Mouse (Mus musculus): ENCODE results near the gene Tmem273.

Tmem273 gene

GRCm38 (mm10) chr14:32814961-32815360 is 29.2 kb downstream of the Tmem273 start:
- DNase-seq: no peak

- DNase-seq: no peak
Observed at GRCm38 (mm10) chr14:32816533-32816932, 30.8 kb downstream of the Tmem273 start.

- DNase-seq: no peak
Observed at GRCm38 (mm10) chr14:32817258-32817657, 31.5 kb downstream of the Tmem273 start.

GRCm38 (mm10) chr14:32819297-32819696 is 33.5 kb downstream of the Tmem273 start:
- no peak for DNase-seq

GRCm38 (mm10) chr14:32822812-32823211 is 37.0 kb downstream of the Tmem273 start:
- DNase-seq: no peak

- DNase-seq: no peak
Observed at GRCm38 (mm10) chr14:32823861-32824260, 38.1 kb downstream of the Tmem273 start.

GRCm38 (mm10) chr14:32824267-32825150 is 38.7 kb downstream of the Tmem273 start:
- no peak for DNase-seq

GRCm38 (mm10) chr14:32825426-32826032 is 39.8 kb downstream of the Tmem273 start:
- DNase-seq: no peak

GRCm38 (mm10) chr14:32827165-32827564 is 41.4 kb downstream of the Tmem273 start:
- no peak for DNase-seq

GRCm38 (mm10) chr14:32827994-32828650 is 42.4 kb downstream of the Tmem273 start:
- no peak for DNase-seq

- DNase-seq: no peak
Observed at GRCm38 (mm10) chr14:32833847-32834246, 48.1 kb downstream of the Tmem273 start, which contains the start of gene Fam170b. Fam170b (plus strand) TSS chr14:32833962.

GRCm38 (mm10) chr14:32835181-32835580 is 49.4 kb downstream of the Tmem273 start:
- no peak for DNase-seq

GRCm38 (mm10) chr14:32835596-32835995 is 49.8 kb downstream of the Tmem273 start:
- no peak for DNase-seq

GRCm38 (mm10) chr14:32836191-32836590 is 50.4 kb downstream of the Tmem273 start:
- DNase-seq: no peak

- no peak for DNase-seq
Observed at GRCm38 (mm10) chr14:32842052-32842451, 56.3 kb downstream of the Tmem273 start.

GRCm38 (mm10) chr14:32854059-32854458 is 68.3 kb downstream of the Tmem273 start:
- DNase-seq: no peak

GRCm38 (mm10) chr14:32856246-32856645 is 70.5 kb downstream of the Tmem273 start:
- no peak for DNase-seq

GRCm38 (mm10) chr14:32856681-32857328 is 71.0 kb downstream of the Tmem273 start, which contains the start of gene Vstm4:
Vstm4 (plus strand) TSS chr14:32856756.
- no peak for DNase-seq

GRCm38 (mm10) chr14:32858361-32858760 is 72.6 kb downstream of the Tmem273 start:
- DNase-seq: no peak

GRCm38 (mm10) chr14:32858941-32859510 is 73.3 kb downstream of the Tmem273 start:
- DNase-seq: no peak

GRCm38 (mm10) chr14:32859831-32860569 is 74.2 kb downstream of the Tmem273 start:
- no peak for DNase-seq

- DNase-seq: no peak
Observed at GRCm38 (mm10) chr14:32861149-32861581, 75.4 kb downstream of the Tmem273 start.
